Mouse (Mus musculus): ENCODE results near the gene Setd1a. TPM values are rescaled to one million over a fixed set of nuclear protein-coding genes. Genes with fewer than 3 reads are reported as not detected.
A peak's percentile ranks its signal among the peaks of the same experiment; 100 is the strongest.
"Not testable (repeated sequence)": the region's sequence is repeated elsewhere in the genome, so short reads cannot be mapped to it uniquely, and the experiment has no call there.

Gene Setd1a
- total and polyA plus RNA-seq, 3 experiments = 4.5 to 51.0 (median 9.8) TPM

GRCm38 (mm10) chr7:127775837-127776236, 633 bp upstream of the Setd1a start:
- peak overlapping the region; percentile 64 to 92 (median 67) for H3K4me3 ChIP-seq (replicated peaks in 1 of 3; ENCODE audit: low read depth in 2 of 3, low read length in 2 of 3, poor library complexity in 1 of 3)
- H3K27ac ChIP-seq (ENCODE audit: insufficient read depth, low read depth) = 0 out of 2 replicates have a peak overlapping the region, but pooled peaks have one; percentile 94
- peak; percentile 61 for TF ChIP-seq ZNF384 (IDR thresholded peaks at IDR 0.05; ENCODE audit: low read depth, low read length)
- DNase-seq (ENCODE audit: extremely low read depth); dilution Hi-C loops (cut with MboI; ENCODE audit: extremely low pct_ligation_motif_present, extremely low pct_unique_long_range_greater_than_20kb, low sequenced_read_pairs); H3K9me3 ChIP-seq (replicated peaks; ENCODE audit: low read length); H3K27me3 ChIP-seq (replicated peaks): not testable (repeated sequence)
- H3K36me3 ChIP-seq (replicated peaks in 1 of 2; ENCODE audit: control insufficient read depth in 1 of 2, insufficient read depth in 1 of 2, low read length in 1 of 2) = peaks cover 14 to 42% of the 10 kb centered on the region in 2 experiments
- H3K4me1 ChIP-seq (ENCODE audit: control insufficient read depth in 1 of 2, insufficient read depth in 2 of 2) = peaks cover 9 to 63% of the 10 kb centered on the region in 2 experiments
- peak overlapping the region; percentile 99 for H3K9ac ChIP-seq (ENCODE audit: insufficient read depth, low read depth)
- peak overlapping the region; percentile 48 for H3K4me2 ChIP-seq (ENCODE audit: insufficient read depth, low read depth, poor library complexity, severe bottlenecking)
- peaks cover 26% of the 10 kb centered on the region for H3K79me2 ChIP-seq (replicated peaks; ENCODE audit: control insufficient read depth, extremely low read depth, insufficient read depth, poor library complexity, severe bottlenecking)
- in situ Hi-C loops (cut with MboI; ENCODE audit: low pct_ligation_motif_present, low pct_unique_long_range_greater_than_20kb, low sequenced_read_pairs) = loop anchor here (5.0 to 25.0 kb wide), 4 partner anchors 41 to 994 kb away; partner anchors contain the start of genes Cdipt, Cdiptos, Prss8 and Tbx6

GRCm38 (mm10) chr7:127776878-127777473, 506 bp downstream of the Setd1a start:
- H3K4me3 ChIP-seq (replicated peaks in 1 of 3; ENCODE audit: low read depth in 2 of 3, low read length in 2 of 3, poor library complexity in 1 of 3) = peak overlapping the region; percentile 67 to 92 (median 71)
- peak; percentile 94 for DNase-seq (ENCODE audit: extremely low read depth)
- H3K79me2 ChIP-seq (replicated peaks; ENCODE audit: control insufficient read depth, extremely low read depth, insufficient read depth, poor library complexity, severe bottlenecking) = peaks cover 23% of the 10 kb centered on the region
- peak overlapping the region; percentile 94 for H3K27ac ChIP-seq (ENCODE audit: insufficient read depth, low read depth)
- dilution Hi-C loops (cut with MboI; ENCODE audit: extremely low pct_ligation_motif_present, extremely low pct_unique_long_range_greater_than_20kb, low sequenced_read_pairs) = no loop called here
- H3K4me2 ChIP-seq (ENCODE audit: insufficient read depth, low read depth, poor library complexity, severe bottlenecking) = peak overlapping the region; percentile 48; the same call in 1 of the 2 replicates
- H3K36me3 ChIP-seq (replicated peaks in 1 of 2; ENCODE audit: control insufficient read depth in 1 of 2, insufficient read depth in 1 of 2, low read length in 1 of 2) = peaks cover 21 to 53% of the 10 kb centered on the region in 2 experiments
- peak overlapping the region; percentile 99 for H3K9ac ChIP-seq (ENCODE audit: insufficient read depth, low read depth)
- in situ Hi-C loops (cut with MboI; ENCODE audit: low pct_ligation_motif_present, low pct_unique_long_range_greater_than_20kb, low sequenced_read_pairs) = loop anchor here (5.0 to 25.0 kb wide), 4 partner anchors 40 to 995 kb away; partner anchors contain the start of genes Cdipt, Cdiptos, Prss8 and Tbx6
- no peaks in the 10 kb centered on the region for H3K9me3 ChIP-seq (replicated peaks; ENCODE audit: low read length)
- H3K27me3 ChIP-seq (replicated peaks) = no peaks in the 10 kb centered on the region
- peaks cover 9 to 51% of the 10 kb centered on the region in 2 experiments for H3K4me1 ChIP-seq (ENCODE audit: control insufficient read depth in 1 of 2, insufficient read depth in 2 of 2)
- TF ChIP-seq RAD21 (IDR thresholded peaks at IDR 0.05; ENCODE audit: low read depth, low read length) (no peak), ZC3H11A (IDR thresholded peaks at IDR 0.05; ENCODE audit: low read depth, low read length) (peak; percentile 100), MAFK (IDR thresholded peaks at IDR 0.05; ENCODE audit: insufficient replicate concordance, low read length) (no peak), ZNF384 (IDR thresholded peaks at IDR 0.05; ENCODE audit: low read depth, low read length) (peak; percentile 37), NELFE (IDR thresholded peaks at IDR 0.05; ENCODE audit: low read depth, low read length) (peak; percentile 54; the same call in 1 of the 2 replicates), POLR2AphosphoS2 (IDR thresholded peaks at IDR 0.05; ENCODE audit: low read depth, low read length) (0 out of 2 replicates have a peak, but pooled peaks have one; percentile 15), USF1 (IDR thresholded peaks at IDR 0.05; ENCODE audit: low read depth, low read length) (no peak), PAX5 (IDR thresholded peaks at IDR 0.05; ENCODE audit: low read length) (no peak), MYC (IDR thresholded peaks at IDR 0.05; ENCODE audit: low read depth, low read length) (no peak), ZMIZ1 (IDR thresholded peaks at IDR 0.05; ENCODE audit: low read depth, low read length) (peak; percentile 39; the same call in 1 of the 2 replicates), RCOR1 (conservative IDR thresholded peaks at IDR 0.05; ENCODE audit: low read depth, low read length) (no peak; the same call in 1 of the 2 replicates), CHD1 (IDR thresholded peaks at IDR 0.05; ENCODE audit: low read depth, low read length) (0 out of 2 replicates have a peak, but pooled peaks have one; percentile 32), ZKSCAN1 (IDR thresholded peaks at IDR 0.05; ENCODE audit: borderline replicate concordance, low read depth, low read length) (no peak), TCF12 (IDR thresholded peaks at IDR 0.05; ENCODE audit: low read depth, low read length) (peak; percentile 43), CTCF (conservative IDR thresholded peaks at IDR 0.05 in 1 of 2, IDR thresholded peaks at IDR 0.05 in 1 of 2; ENCODE audit: low read depth in 2 of 2, low read length in 2 of 2) (no peak), CHD2 (IDR thresholded peaks at IDR 0.05; ENCODE audit: low read length) (peak; percentile 80), MAX (IDR thresholded peaks at IDR 0.05; ENCODE audit: low read length) (peak; percentile 74; the same call in 1 of the 2 replicates), MAZ (IDR thresholded peaks at IDR 0.05; ENCODE audit: low read depth, low read length) (peak; percentile 98), SIN3A (IDR thresholded peaks at IDR 0.05; ENCODE audit: low read length) (no peak), POLR2A (IDR thresholded peaks at IDR 0.05; ENCODE audit: low read depth, low read length) (0 out of 2 replicates have a peak, but pooled peaks have one; percentile 41), MEF2A (IDR thresholded peaks at IDR 0.05; ENCODE audit: borderline replicate concordance, low read depth, low read length) (peak; percentile 48), EP300 (IDR thresholded peaks at IDR 0.05; ENCODE audit: low read length) (no peak), E2F4 (IDR thresholded peaks at IDR 0.05; ENCODE audit: insufficient replicate concordance, low read depth, low read length) (no peak), JUN (IDR thresholded peaks at IDR 0.05; ENCODE audit: insufficient read depth, low read depth, low read length) (no peak), ETS1 (conservative IDR thresholded peaks at IDR 0.05; ENCODE audit: low read depth, low read length) (no peak), JUND (conservative IDR thresholded peaks at IDR 0.05; ENCODE audit: low read depth, low read length) (no peak), NRF1 (IDR thresholded peaks at IDR 0.05; ENCODE audit: low read depth, low read length) (peak; percentile 66), SMC3 (IDR thresholded peaks at IDR 0.05; ENCODE audit: low read depth, low read length) (no peak), GABPA (IDR thresholded peaks at IDR 0.05; ENCODE audit: insufficient replicate concordance, low read depth, low read length) (no peak; the same call in 1 of the 2 replicates), TBP (conservative IDR thresholded peaks at IDR 0.05; ENCODE audit: low read depth, low read length) (no peak), MXI1 (IDR thresholded peaks at IDR 0.05; ENCODE audit: low read depth, low read length) (peak; percentile 36)

Measured in CH12.LX (cell line).